Mouse (Mus musculus) bone marrow macrophage, adult 2 months (primary cell): ENCODE measurements around the gene Nlrp4f. TPM values are rescaled to one million over a fixed set of nuclear protein-coding genes. Genes with fewer than 3 reads are reported as not detected.
A peak's percentile ranks its signal among the peaks of the same experiment; 100 is the strongest.

Experiments
- H3K27ac ChIP-seq: 2 replicates; pipeline ENCODE4 v1.5.1; 2012; ENCODE audit warnings: low read depth, low read length; ENCODE audit not compliant: insufficient read depth
- H3K4me1 ChIP-seq: 2 replicates; pipeline ENCODE4 v1.6.1; 2012; ENCODE audit warnings: low read length; ENCODE audit not compliant: control insufficient read depth, insufficient read depth
- H3K4me3 ChIP-seq: 2 replicates; pipeline ENCODE4 v1.5.1; 2012; ENCODE audit warnings: mild to moderate bottlenecking, low read length, moderate library complexity; ENCODE audit not compliant: insufficient read depth
- CTCF ChIP-seq: IDR thresholded peaks from 2 replicates; pipeline ENCODE4 v1.5.1; 2012; ENCODE audit warnings: low read depth, mild to moderate bottlenecking, low read length, moderate library complexity
- POLR2A ChIP-seq: IDR thresholded peaks from 2 replicates; pipeline ENCODE4 v1.6.1; 2012; ENCODE audit warnings: mild to moderate bottlenecking, low read depth, low read length, borderline replicate concordance
- polyA plus RNA-seq: library from polyadenylated mRNA; stranded (reverse); fragments of >200 nt; gene quantifications from 2 replicates; pipeline ENCODE4 v1.2.4, GENCODE M21; 2012; ENCODE audit not compliant: missing spikeins, insufficient read depth, insufficient read length

Gene Nlrp4f
- polyA plus RNA-seq, 1 experiment: not detected

GRCm38 (mm10) chr13:65175734-65176471 is 29.9 kb downstream of the Nlrp4f start:
- Histone ChIP-seq H3K27ac (no peak overlapping the region), H3K4me3 (no peak overlapping the region), H3K4me1 (no peaks in the 10 kb centered on the region)
- TF ChIP-seq CTCF: peak; percentile 68
- TF ChIP-seq POLR2A: no peak

DNA sequence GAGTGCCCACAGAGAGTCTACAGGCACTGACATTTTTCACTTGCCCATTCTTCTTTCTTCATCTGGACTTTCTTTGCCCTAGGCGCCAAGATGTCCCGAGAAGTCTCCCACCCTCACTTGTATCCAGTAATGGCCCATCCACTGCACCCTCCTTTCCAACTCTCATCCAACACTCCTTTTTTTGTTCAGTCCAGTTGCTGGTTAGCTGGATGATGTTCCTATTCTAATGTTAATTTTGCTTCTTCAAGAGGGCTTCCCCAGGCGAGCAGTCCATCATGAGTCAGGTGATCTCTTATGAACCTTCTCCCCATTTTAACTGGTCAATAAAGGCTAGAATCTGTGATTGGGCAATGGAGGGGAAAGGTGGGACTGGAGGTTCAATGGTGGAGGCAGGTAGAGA is 31.7 kb downstream of the Nlrp4f start:
- H3K27ac ChIP-seq: no peak overlapping the region
- TF ChIP-seq POLR2A (no peak), CTCF (no peak)
- H3K4me3 ChIP-seq: no peak overlapping the region
- H3K4me1 ChIP-seq: no peaks in the 10 kb centered on the region

DNA sequence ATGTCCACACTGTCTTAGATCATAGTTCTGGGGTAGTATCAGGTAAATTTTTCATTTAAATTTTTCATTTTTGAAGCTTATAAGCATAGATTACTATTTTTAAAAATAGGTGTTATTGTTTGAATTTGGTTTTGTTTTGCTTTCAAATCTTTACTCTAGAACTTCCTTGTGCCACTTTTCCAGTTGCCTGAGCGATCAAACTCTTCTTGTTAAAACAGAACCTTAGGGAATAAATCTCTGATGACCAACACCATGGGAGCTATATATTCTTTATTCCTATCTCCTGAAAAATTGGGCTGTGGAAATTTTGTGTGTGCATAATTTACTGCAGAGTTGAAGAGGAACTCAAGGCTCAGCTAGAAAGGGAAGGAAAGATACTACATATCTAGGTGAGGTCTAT is 55.8 kb downstream of the Nlrp4f start, which contains the start of gene Olfr466:
TSS of gene Olfr466 (plus strand) at position 301 of the 400 bp plus-strand sequence.
- no peak within 1 kb of the TSS for H3K4me3 ChIP-seq
- H3K4me1 ChIP-seq: no peaks in the 10 kb centered on the region
- TF ChIP-seq CTCF: no peak
- no peak for TF ChIP-seq POLR2A
- no peak within 1 kb of the TSS for H3K27ac ChIP-seq

DNA sequence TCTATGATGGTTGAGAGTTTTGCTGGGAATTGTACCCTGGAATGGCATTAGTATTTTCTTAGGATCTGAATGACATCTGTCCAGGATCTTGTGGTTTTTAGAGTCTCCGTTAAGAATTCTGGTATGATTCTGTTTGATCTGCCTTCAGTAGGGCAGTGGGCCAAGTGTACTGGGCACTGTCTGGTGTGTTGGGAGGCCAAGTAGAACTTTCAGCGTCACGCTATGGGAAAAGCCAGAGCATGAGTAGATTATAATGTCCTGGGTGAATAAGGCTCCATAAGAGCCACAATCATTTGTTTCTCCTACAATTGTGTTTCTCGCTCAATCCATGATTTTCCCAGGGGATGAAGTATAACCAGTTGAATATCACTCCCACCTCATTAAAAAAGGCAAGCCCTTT is 68.0 kb downstream of the Nlrp4f start, which contains the start of gene Olfr465-ps1:
TSS of gene Olfr465-ps1 (plus strand) at position 301 of the 400 bp plus-strand sequence.
- Histone ChIP-seq H3K4me1 (no peaks in the 10 kb centered on the region), H3K27ac (no peak within 1 kb of the TSS), H3K4me3 (no peak within 1 kb of the TSS)
- TF ChIP-seq CTCF (no peak), POLR2A (no peak)

Other genes with a start within 250 kb of the Nlrp4f start
- gene Spata31d1c, start 172.9 kb downstream of the Nlrp4f start, polyA plus RNA-seq: not detected in 2 replicates
- not detected in 2 replicates for gene Prss47, start 153.2 kb downstream of the Nlrp4f start, polyA plus RNA-seq
- 47.8 and 59.2 TPM in 2 replicates for gene Mfsd14b, start 93.0 kb downstream of the Nlrp4f start, polyA plus RNA-seq
- not detected in 2 replicates for gene Olfr465-ps1, start 67.9 kb downstream of the Nlrp4f start, polyA plus RNA-seq
- not detected in 2 replicates for gene Olfr466, start 55.7 kb downstream of the Nlrp4f start, polyA plus RNA-seq
- gene Gm10775, start 53.6 kb upstream of the Nlrp4f start, polyA plus RNA-seq: not detected in 2 replicates
- 21.1 and 22.2 TPM in 2 replicates for gene Zfp369, start 72.8 kb upstream of the Nlrp4f start, polyA plus RNA-seq